Mouse (Mus musculus) splenic B cell, adult 2 months (primary cell): ENCODE measurements around the gene Olfr282.

ENCODE experiments used
- DNase-seq: peaks from one replicate; pipeline ENCODE4 v3.0.0-alpha.2; 2011; ENCODE audit warnings: low read depth, low spot score
- H3K27me3 ChIP-seq: 2 replicates; pipeline ENCODE4 v1.6.1; 2012; ENCODE audit warnings: mild to moderate bottlenecking, low read length, moderate library complexity, mixed read lengths; ENCODE audit not compliant: control insufficient read depth, poor library complexity, insufficient read depth, severe bottlenecking
- H3K36me3 ChIP-seq: 2 replicates; pipeline ENCODE4 v1.6.1; 2012; ENCODE audit warnings: mild to moderate bottlenecking, low read length, moderate library complexity, mixed read lengths; ENCODE audit not compliant: control insufficient read depth, poor library complexity, insufficient read depth, severe bottlenecking

Gene Olfr282

DNA sequence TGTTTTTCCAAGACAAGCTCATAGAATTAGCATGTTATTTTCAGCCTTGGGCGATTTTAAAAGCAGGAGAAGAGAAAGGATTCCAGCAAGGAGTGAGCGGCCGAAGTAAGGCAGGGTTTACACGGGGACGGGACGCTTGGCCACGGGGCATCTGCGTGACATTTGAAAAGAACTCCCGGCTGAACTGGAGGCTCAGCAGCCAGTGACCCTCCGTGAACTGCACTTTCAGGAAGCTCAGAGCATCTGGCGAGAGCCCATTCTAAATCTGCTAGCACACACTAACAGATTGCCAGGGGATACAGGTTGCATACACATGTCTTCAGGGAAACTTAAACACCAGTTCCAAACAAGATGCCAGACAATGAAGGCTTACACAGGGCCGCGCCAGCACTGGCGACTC, 6.7 kb upstream of the Olfr282 start:
- Histone ChIP-seq H3K36me3 (no peaks in the 10 kb centered on the region), H3K27me3 (no peaks in the 10 kb centered on the region)
- no peak for DNase-seq

DNA sequence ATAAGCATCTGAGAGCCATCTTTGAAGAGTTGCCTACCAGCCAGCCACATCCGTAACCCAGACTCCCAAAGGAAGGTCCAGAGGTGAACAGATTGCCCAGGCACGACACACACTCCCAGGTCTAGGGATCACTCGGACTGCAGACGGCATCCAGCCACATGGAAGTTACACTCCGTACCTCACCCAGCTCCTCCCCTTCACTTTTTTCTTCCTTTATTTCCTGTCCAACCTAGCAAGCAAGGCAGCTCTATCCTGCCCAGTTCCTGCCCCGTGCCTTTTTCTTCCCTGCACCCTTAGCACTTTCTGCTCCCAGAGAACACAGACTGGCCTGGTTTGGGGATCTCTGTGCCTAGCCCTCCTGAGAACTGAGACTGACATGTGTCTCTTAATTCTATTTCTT, 6.3 kb upstream of the Olfr282 start:
- H3K36me3 ChIP-seq, result no peaks in the 10 kb centered on the region
- H3K27me3 ChIP-seq, result no peaks in the 10 kb centered on the region
- DNase-seq, result no peak

DNA sequence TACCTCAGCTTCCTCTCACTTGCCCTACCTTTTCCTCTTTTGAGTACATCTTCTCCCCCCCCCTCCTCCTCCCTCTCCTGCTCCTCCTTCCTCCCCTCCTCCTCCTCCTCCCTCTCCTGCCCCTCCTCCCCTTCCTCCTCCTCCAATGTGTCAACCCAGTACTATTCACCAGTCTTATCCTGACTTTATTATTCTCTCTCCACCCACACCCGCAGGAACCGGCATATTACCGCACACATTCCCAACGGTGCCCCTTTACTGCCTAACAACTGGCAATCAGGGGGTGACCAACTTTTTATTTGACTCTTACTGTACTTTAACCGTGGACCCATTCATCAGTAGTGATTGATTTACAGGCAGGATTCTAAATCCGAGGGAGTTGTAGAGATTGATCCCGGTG, 5.8 kb upstream of the Olfr282 start:
- H3K36me3 ChIP-seq, result no peaks in the 10 kb centered on the region
- H3K27me3 ChIP-seq, result no peaks in the 10 kb centered on the region
- DNase-seq, result no peak

DNA sequence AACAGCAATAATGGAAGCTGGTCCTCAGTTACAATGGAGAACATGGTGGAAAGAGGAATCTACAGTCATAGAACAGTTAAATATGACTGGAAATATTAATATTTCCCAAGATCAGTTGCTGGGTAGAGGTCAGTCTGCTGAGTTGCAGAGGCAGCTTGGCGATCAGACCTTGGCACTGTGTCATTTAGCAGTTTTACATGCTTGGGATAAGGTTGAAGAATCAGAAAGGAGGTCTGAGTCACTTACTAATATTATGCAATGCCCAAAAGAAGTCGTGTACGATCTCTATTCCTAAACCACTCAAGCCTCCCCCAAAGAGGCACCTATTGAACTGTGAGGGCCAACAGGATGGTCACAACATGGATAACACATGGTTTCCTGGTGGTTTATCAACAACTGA, 13.5 kb downstream of the Olfr282 start:
- DNase-seq, result no peak
- no peaks in the 10 kb centered on the region for H3K36me3 ChIP-seq
- H3K27me3 ChIP-seq, result no peaks in the 10 kb centered on the region

DNA sequence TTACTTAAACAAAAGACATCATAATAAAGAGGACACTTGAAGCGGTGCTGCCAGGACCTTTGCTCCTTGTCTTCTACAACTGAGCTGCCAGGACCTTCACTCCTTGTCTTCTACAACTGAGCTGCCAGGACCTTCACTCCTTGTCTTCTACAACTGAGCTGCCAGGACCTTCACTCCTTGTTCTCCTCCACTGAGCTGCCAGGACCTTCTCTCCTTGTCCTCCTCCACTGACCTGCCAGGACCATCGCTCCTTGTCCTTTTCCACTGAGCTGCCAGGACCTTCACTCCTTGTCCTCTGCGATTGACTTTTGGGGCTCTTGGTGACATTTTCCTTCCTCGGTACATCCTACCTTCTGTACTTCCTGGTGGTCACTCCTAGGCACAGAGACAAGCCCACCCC, 17.5 kb downstream of the Olfr282 start:
- Histone ChIP-seq H3K27me3 (no peaks in the 10 kb centered on the region), H3K36me3 (no peaks in the 10 kb centered on the region)
- no peak for DNase-seq

DNA sequence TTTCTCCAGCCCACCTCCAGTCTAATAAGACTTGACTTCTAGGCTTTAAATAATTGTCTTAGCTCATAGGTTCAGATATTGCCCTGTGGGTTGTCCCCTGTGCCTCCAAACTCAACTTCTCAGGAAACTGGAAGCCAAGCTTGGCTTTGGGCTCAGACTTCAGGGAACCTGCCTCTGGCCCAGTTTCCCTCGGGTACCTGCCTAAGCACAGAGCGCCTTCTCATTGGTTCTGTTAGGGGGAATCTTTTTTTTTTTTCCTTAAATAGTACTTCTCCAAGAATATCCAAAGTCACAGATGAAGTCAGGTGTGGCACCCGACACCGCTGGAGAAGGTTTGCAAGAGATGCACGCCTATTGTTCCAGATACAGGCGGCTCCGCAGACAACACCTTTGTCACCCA, 21.3 kb downstream of the Olfr282 start, which contains the start of gene Olfr281:
Gene Olfr281, plus strand, starts transcription at position 301 of the 400 bp plus-strand sequence.
- no peaks in the 10 kb centered on the region for H3K27me3 ChIP-seq
- DNase-seq, result no peak
- H3K36me3 ChIP-seq, result no peaks in the 10 kb centered on the region

DNA sequence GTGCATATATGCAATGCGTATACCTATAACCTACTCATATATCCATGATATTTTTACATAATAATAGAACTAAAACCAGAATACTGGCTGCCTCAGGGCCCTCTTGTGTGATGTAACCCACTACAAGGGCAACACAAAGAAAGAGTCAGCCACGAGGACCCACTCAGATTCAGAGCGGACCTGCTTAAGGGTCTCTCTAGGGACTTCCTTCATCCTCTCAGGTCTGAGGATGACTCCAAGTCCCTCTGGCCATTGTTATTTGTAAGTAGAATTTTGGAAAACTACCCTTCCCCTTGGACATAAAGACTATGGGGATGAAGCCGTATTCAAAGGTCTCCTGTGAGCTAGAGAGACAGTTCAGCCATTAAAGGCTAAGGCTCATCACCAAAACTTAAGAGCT, 38.6 kb downstream of the Olfr282 start, which contains the start of gene OR5BS1P:
Gene OR5BS1P, plus strand, starts transcription at position 301 of the 400 bp plus-strand sequence.
- Histone ChIP-seq H3K36me3 (no peaks in the 10 kb centered on the region), H3K27me3 (no peaks in the 10 kb centered on the region)
- DNase-seq, result no peak

DNA sequence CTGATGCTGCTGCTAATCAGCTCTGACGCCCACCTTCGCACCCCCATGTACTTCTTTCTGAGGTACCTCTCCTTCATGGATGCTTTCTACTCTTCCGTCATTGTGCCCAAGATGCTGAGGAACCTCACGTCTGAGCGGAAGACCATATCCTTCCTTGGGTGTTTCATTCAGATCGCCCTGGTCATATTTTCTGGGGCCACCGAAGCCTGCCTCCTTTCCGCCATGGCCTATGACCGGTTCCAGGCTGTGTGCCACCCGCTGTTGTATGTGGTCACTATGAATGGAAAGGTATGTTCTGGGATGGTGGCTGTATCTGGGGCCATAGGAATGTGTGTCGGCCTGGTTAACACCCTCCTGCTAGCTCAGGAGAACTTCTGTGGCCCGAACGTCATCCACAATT, 40.5 kb downstream of the Olfr282 start:
- Histone ChIP-seq H3K36me3 (no peaks in the 10 kb centered on the region), H3K27me3 (no peaks in the 10 kb centered on the region)
- DNase-seq, result no peak

DNA sequence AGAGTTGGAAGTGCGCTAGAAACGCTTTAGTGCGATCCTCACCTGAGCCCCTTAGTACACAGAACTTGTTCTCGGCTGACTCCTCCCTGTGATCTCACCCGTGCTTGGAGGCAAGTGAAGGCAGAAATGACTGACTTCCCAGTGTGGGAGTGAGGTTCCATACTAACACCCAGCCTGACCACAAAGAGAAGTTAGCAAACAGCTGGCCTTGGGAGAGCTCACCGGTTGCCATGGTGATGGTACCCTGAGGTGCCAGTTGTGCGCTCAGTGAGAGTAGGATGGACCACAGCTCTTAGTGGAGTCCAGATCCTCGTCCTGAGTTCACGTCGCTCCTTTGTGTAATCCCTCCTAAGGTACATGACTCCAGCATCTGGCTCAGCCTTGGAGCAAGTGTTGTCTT, 43.9 kb downstream of the Olfr282 start:
- Histone ChIP-seq H3K27me3 (no peaks in the 10 kb centered on the region), H3K36me3 (no peaks in the 10 kb centered on the region)
- no peak for DNase-seq

DNA sequence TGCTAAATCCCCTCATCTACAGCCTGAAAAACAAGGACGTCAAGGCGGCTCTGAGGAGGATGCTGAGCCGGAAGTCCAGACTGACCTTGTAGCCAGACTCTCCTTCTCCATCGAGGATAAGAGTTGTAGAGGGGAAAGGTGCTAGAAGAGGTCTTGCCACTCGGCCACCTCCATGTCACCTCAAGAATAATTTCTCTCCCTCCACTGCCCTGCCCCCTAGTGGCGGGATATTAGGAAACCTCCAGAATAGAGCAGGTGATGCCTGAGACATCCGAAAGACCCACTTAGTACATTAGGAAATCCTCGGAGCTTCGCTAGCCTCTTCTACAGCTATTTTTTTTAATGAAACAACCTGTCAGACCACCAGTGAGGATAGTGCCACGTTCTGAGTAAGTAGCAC, 44.4 kb downstream of the Olfr282 start:
- DNase-seq, result peak; percentile 76
- Histone ChIP-seq H3K36me3 (no peaks in the 10 kb centered on the region), H3K27me3 (no peaks in the 10 kb centered on the region)

DNA sequence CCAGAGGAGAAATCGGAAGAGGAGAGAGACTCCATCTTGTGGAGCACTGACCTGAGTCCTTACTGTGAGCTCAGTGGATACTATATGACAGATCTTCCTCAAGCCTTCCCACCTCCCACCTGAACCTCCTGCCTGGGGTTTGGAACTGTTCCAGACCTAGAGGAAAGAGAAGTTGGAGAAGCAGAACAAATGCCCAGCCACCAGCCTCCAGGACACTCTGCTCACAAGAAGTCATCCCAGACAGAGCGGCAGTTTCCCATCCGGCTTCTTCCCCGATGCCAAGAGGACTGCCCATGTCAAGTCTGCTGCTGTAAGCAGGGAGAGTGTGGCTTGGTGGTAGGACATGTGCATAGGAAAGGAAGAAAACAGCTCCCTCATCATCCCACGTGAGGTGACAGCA, 45.3 kb downstream of the Olfr282 start:
- no peaks in the 10 kb centered on the region for H3K27me3 ChIP-seq
- H3K36me3 ChIP-seq, result no peaks in the 10 kb centered on the region
- DNase-seq, result no peak

DNA sequence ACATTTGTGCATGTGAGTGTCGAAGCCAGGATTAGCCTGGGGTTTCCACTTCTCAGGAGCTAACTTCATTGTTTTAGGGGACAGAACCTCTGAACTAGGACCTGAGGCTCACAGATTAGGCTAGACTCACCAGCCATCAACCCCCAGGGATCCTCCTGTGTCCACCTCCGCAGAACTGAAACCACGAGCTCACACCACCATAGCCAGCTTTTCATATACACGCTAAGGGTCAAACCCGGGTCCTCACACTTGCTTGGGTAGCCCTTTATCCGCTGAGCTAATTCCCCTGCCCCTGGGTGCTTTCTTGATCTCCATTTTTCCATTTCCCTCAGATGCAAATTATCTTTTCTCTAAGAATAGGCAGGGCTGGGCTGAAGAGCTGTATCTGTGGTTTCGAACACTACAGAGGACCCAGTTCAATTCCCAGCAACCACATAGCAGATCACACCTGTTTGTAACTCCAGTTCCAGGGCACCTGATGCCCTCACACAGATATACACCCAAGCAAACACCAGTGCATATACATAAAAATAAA, 48.6 kb downstream of the Olfr282 start:
- DNase-seq, result peak; percentile 36
- Histone ChIP-seq H3K27me3 (no peaks in the 10 kb centered on the region), H3K36me3 (no peaks in the 10 kb centered on the region)

DNA sequence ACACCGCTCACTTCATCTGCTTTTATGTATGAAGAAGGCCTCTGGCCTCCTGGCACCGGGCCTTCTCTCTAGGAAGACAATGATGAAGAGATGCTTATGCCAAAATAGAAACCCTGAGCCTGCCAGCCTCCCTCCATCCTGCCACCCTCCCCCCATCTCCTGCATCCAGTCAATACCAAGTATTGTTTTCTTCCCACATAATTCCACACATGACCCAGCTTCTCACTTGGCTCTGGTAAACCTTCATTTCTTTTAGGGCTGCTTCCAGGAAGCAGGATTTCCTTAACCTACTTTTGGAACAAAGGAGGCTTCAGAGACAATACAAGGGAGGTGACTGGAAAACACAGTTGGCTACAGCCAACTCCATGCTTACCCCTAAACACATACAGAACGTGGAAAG, 51.7 kb downstream of the Olfr282 start, which contains the start of gene Lalba:
Gene Lalba, minus strand, starts transcription at position 21 of the 400 bp plus-strand sequence.
- H3K36me3 ChIP-seq, result no peaks in the 10 kb centered on the region
- H3K27me3 ChIP-seq, result no peaks in the 10 kb centered on the region
- no peak for DNase-seq

DNA sequence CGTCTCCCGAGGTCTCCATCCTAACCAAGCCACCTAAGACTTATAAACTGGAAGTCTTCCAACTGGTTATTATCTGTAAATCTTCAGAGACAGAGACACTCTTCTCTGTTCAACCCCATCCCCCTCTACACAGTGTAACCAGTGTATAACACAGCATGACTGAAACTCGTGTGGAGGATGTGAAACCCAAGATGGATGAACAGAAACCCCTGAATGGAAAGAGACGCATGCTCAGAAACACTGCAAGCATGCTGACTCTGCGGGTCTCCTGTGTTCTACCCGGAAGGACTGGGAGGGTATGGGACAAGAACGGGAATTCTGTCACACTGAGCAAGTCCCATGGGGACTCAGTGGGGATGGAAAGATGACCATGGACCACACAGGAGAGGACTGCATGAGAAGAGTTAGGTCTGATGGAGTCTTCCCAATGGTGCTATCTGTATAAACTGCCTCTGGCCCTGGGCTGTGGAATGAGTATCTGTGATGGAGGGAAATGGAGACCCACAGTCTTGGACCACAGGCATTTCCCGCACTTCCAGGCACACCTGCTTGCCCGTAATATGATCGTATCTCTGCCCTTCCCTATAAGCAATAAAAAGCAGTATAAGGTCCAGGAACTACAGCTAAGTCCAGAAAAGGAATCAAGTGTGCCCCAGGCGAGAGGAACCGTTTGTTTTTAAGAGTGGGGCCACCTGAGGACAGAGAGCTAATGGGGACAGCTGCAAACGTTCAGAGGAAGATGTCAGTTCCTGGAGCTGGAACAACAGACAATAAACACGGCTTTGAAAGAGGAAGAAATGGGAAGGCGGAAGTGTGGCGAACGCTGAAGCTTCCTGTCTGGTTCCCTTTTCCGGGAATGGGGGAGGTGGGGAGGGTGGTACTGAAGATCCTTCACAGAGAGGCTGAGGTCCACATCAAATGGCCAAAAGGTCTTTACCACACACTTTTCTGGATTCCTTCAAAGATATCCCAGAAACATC, 53.2 kb downstream of the Olfr282 start:
- no peaks in the 10 kb centered on the region for H3K36me3 ChIP-seq
- peak; percentile 85 for DNase-seq
- no peaks in the 10 kb centered on the region for H3K27me3 ChIP-seq

DNA sequence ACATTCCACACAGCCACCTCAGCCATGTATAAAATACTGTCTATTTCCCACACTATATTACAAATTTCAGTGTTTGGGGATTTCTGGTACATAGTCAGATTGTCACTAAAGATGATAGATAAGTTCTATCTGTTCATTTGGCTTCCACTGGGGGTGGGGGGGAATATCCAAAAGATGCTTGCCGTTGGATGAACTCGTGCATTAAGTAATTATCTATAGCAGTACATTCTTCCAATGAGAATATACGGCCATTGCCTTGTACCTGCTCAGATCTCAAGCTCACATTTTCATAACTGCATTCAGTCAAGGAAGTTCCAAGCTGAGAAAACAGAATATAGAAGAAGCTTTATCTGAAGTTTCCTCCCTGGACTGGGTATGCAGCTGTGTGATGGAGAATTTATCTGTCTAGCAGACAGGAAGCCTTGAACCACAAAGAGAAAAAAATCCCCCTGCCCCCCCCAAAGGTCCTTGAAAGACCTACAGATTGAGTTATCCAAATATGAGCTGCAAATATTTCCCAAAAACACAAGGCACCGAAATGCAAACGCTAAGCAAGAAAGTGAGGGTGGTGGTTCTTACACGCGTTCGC, 55.5 kb downstream of the Olfr282 start:
- Histone ChIP-seq H3K36me3 (no peaks in the 10 kb centered on the region), H3K27me3 (no peaks in the 10 kb centered on the region)
- no peak for DNase-seq
